Mouse (Mus musculus) neural tube, embryonic 11.5 days (tissue): Measurements from ENCODE around the gene Nacc2. TPM values are rescaled to one million over a fixed set of nuclear protein-coding genes. Genes with fewer than 3 reads are reported as not detected.

Experiments
- polyA plus RNA-seq: library from polyadenylated mRNA; unstranded; fragments of >200 nt; fragmentation: Nextera tagmentation; extraction: Ambion mirVana; gene quantifications from 2 replicates; pipeline ENCODE4 v1.2.1, GENCODE M21; 2014

Gene Nacc2
- polyA plus RNA-seq, 1 experiment from 2014 or later = 9.8 TPM

Other genes starting within 250 kb of the Nacc2 start
- gene Camsap1, start 139.9 kb downstream of the Nacc2 start, polyA plus RNA-seq = 60.4 and 62.1 TPM in 2 replicates
- 107 and 114 TPM in 2 replicates for gene Ubac1, start 101.5 kb downstream of the Nacc2 start, polyA plus RNA-seq
- 19.6 and 25.3 TPM in 2 replicates for gene Lhx3, start 85.1 kb upstream of the Nacc2 start, polyA plus RNA-seq
- 17.3 and 18.9 TPM in 2 replicates for gene Qsox2, start 114.3 kb upstream of the Nacc2 start, polyA plus RNA-seq
- not detected in 2 replicates for gene Ccdc187, start 171.3 kb upstream of the Nacc2 start, polyA plus RNA-seq
- 58.8 and 65.0 TPM in 2 replicates for gene Gpsm1, start 192.3 kb upstream of the Nacc2 start, polyA plus RNA-seq
- gene Dnlz, start 228.9 kb upstream of the Nacc2 start, polyA plus RNA-seq = 33.8 and 35.6 TPM in 2 replicates
- 0.41 and 1.4 TPM in 2 replicates for gene Card9, start 237.7 kb upstream of the Nacc2 start, polyA plus RNA-seq